Mouse (Mus musculus) embryonic fibroblast, embryonic 13.5 days (primary cell): ENCODE measurements around the gene Casz1. TPM values are rescaled to one million over a fixed set of nuclear protein-coding genes. Genes with fewer than 3 reads are reported as not detected.

Source experiments
- H3K27ac ChIP-seq: 2 replicates; pipeline ENCODE4 v1.5.1; 2012; ENCODE audit warnings: low read length, control low read depth, inconsistent platforms; ENCODE audit not compliant: insufficient read depth
- H3K4me1 ChIP-seq: 2 replicates; pipeline ENCODE4 v1.6.1; 2011; ENCODE audit warnings: low read length; ENCODE audit not compliant: control insufficient read depth, insufficient read depth
- H3K4me3 ChIP-seq: 2 replicates; pipeline ENCODE4 v1.5.1; 2011; ENCODE audit warnings: mild to moderate bottlenecking, control low read depth, low read length; ENCODE audit not compliant: insufficient read depth
- CTCF ChIP-seq: IDR thresholded peaks from 2 replicates; pipeline ENCODE4 v1.5.1; 2011; ENCODE audit warnings: mild to moderate bottlenecking, control low read depth, low read length, moderate library complexity, borderline replicate concordance; ENCODE audit not compliant: insufficient read depth
- POLR2A ChIP-seq: IDR thresholded peaks from 2 replicates; pipeline ENCODE4 v1.6.1; 2011; ENCODE audit warnings: low read depth, mild to moderate bottlenecking, control low read depth, low read length, moderate library complexity
- polyA plus RNA-seq: library from polyadenylated mRNA; stranded (reverse); fragments of >200 nt; gene quantifications from 2 replicates; pipeline ENCODE4 v1.2.4, GENCODE M21; 2011; ENCODE audit warnings: low read depth; ENCODE audit not compliant: missing spikeins, insufficient read length

The Casz1 gene
- polyA plus RNA-seq, 1 experiment = not detected

DNA sequence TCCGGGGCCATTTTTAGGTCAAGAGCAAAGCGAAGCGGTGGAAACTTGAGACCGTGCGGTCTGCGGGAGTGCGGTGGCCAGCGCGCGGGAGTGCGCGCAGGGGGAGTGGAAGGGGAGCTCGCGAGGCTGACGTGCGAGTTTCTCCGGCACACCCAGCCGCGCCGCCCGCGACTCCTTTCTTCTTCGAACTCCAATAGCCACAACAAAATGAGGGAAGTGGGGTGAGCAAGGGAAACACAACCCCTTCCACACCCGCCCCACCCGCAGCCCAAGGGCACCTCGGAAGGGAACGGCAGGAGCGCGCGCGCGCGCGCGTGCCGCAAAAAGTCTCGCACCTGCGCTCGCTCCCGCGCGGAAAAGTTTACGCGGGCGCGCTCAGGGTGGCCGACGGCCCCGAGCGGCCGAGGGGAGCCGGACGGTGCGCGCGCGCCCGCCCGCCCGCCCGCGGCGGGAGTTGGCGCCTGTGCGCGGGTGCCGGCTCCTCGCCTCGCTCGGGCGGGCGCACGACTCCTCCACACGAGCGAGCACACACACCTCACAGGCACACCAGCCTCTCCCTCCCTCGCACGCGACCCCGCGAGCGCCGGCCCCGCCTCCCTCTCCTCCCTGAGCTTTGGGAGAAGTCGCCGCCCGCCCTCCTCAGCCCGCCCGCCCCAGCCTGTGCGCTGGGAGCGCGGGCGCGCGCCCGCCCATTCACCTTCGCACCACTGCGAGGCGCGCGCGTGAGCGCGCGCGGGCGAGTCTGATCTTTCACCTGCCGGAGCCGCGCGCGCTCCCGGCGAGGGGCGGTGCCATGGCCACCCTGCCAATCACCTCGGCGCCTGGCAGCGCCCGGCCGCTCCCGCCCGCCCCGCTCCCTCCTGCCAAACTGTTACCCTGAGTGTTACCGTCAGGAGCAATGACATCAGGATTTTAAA is 96.3 kb downstream of the Casz1 start:
- H3K27ac ChIP-seq = no peak overlapping the region
- TF ChIP-seq CTCF (no peak), POLR2A (no peak)
- peak overlapping the region; percentile 55 for H3K4me3 ChIP-seq

DNA sequence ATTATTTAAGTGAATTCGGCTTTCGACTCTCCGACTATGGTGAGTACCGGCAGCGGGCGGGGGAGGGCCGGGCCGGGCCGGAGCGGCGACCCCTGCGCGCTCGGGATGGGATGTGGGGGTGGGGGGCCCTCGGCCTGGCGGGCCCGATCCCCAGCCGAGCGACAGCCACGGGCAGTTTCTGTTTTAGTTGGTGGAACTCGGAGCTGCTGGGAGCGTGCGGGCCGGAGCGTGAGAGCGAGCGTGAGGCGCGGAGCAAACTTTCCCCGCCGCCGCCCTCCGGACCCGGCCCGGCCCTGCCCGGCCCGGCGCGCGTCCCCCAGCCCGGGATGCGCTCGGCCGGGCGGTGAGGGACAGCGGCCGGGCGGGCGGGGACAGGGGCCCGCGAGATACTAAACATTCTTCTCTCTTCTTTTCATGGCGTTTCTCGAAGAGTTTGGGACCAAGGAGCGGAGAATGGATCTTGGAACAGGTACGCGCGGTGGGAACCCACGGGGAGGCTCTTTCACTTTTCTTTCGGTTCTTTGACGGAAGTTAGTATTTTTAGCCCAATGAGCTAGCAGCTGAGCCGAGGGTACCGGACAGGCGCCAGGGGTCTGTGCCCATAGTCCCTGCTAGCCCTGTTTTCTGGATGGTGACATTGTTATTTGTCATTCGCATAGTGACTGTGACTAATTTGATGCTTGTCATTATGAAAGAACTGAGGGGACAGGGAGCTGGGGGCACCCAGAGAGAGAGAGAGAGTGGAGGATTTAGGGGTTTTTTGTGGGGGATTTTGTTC is 97.2 kb downstream of the Casz1 start:
- TF ChIP-seq POLR2A (no peak), CTCF (no peak)
- Histone ChIP-seq H3K4me3 (peak overlapping the region; percentile 55), H3K27ac (no peak overlapping the region), H3K4me1 (no peaks in the 10 kb centered on the region)

More for the DNA sequence above, 96.3 kb downstream of the Casz1 start:
- H3K4me1 ChIP-seq = no peaks in the 10 kb centered on the region

GRCm38 (mm10) chr4:148902919-148903727 is 98.9 kb downstream of the Casz1 start:
- no peak overlapping the region for H3K4me3 ChIP-seq
- H3K4me1 ChIP-seq = no peaks in the 10 kb centered on the region
- no peak for TF ChIP-seq POLR2A
- 0 out of 2 replicates have a peak, but pooled peaks have one; percentile 6 for TF ChIP-seq CTCF
- no peak overlapping the region for H3K27ac ChIP-seq

- Histone ChIP-seq H3K4me3 (no peak overlapping the region), H3K27ac (no peak overlapping the region), H3K4me1 (no peaks in the 10 kb centered on the region)
- no peak for TF ChIP-seq CTCF
- no peak for TF ChIP-seq POLR2A
These were observed 101.1 kb downstream of the Casz1 start for GRCm38 (mm10) chr4:148905295-148905694.

GRCm38 (mm10) chr4:148906806-148907205 is 102.6 kb downstream of the Casz1 start:
- H3K4me3 ChIP-seq = no peak overlapping the region
- no peaks in the 10 kb centered on the region for H3K4me1 ChIP-seq
- no peak for TF ChIP-seq CTCF
- no peak for TF ChIP-seq POLR2A
- H3K27ac ChIP-seq = no peak overlapping the region

DNA sequence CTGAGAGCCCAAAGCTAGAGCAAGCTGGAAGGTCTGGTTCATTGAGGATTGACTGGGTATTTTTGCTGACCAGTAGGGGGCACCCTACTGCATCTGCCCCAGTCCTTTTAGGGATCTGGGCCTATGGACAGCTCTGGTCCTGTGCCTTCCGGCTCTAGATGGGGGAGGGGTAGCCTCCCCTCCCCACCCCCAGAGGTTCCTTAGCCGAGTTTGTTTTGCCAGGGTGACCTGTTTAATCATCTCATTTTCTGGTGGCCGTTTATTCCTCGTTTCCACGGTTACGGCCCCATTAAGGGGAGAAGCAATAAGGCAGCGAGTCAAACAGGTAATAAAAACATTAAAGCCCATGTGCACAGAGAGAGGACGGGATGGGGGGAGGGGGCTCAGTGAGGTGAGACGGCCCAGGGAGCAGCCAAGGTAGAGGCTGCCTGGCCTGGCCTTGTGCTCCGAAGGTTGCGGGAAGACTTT is 104.0 kb downstream of the Casz1 start:
- H3K4me1 ChIP-seq = no peaks in the 10 kb centered on the region
- TF ChIP-seq POLR2A = no peak
- no peak for TF ChIP-seq CTCF
- H3K4me3 ChIP-seq = no peak overlapping the region
- H3K27ac ChIP-seq = no peak overlapping the region

- Histone ChIP-seq H3K27ac (no peak overlapping the region), H3K4me3 (no peak overlapping the region), H3K4me1 (no peaks in the 10 kb centered on the region)
- no peak for TF ChIP-seq CTCF
- no peak for TF ChIP-seq POLR2A
These were observed 104.7 kb downstream of the Casz1 start for GRCm38 (mm10) chr4:148908760-148909510.

DNA sequence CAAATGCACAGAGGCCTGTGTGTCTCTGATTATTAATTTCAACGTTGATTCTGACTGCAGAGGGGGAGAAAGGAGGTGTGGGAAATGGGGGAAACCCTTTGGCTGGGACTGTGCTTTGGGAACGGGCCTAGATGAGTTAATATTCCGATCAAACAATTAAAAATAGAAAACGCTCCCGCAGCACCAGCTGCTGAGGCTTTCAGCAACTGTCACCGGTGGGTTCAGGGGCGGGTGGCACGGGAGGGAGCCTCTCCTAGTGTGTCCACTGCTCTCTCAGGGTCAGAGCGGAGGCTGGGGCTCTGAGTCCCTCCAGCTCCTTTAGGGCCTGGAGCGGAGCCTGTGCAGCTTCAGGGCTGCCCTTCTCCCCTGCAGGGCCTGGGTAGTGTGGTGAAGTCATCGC is 105.3 kb downstream of the Casz1 start:
- no peak overlapping the region for H3K4me3 ChIP-seq
- no peaks in the 10 kb centered on the region for H3K4me1 ChIP-seq
- TF ChIP-seq POLR2A (no peak), CTCF (no peak)
- H3K27ac ChIP-seq = no peak overlapping the region

DNA sequence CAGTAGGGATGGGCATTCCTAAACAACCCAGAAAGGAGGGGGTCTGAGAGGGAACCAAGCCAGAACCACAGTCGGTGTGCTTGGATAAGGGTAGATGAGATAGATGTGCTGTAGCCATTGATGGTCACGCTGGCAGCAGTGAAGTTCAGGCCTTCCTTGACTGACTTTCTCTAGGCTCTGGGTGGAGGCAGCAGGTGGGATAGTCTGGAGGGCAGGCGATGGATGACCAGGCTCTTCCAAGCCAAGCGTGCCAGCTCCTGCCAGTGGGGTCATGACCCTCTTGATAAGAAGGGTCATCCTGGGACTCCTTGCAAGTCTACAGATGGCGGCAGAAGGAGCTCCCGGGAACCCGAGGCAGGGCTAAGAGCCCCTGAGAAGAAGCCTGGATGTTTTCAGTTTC is 107.9 kb downstream of the Casz1 start:
- no peaks in the 10 kb centered on the region for H3K4me1 ChIP-seq
- TF ChIP-seq CTCF (no peak), POLR2A (no peak)

More for the DNA sequence above, 107.9 kb downstream of the Casz1 start:
- H3K4me3 ChIP-seq = no peak overlapping the region
- no peak overlapping the region for H3K27ac ChIP-seq
